Mouse (Mus musculus): ENCODE data around the gene Slc24a3.

Gene Slc24a3

DNA sequence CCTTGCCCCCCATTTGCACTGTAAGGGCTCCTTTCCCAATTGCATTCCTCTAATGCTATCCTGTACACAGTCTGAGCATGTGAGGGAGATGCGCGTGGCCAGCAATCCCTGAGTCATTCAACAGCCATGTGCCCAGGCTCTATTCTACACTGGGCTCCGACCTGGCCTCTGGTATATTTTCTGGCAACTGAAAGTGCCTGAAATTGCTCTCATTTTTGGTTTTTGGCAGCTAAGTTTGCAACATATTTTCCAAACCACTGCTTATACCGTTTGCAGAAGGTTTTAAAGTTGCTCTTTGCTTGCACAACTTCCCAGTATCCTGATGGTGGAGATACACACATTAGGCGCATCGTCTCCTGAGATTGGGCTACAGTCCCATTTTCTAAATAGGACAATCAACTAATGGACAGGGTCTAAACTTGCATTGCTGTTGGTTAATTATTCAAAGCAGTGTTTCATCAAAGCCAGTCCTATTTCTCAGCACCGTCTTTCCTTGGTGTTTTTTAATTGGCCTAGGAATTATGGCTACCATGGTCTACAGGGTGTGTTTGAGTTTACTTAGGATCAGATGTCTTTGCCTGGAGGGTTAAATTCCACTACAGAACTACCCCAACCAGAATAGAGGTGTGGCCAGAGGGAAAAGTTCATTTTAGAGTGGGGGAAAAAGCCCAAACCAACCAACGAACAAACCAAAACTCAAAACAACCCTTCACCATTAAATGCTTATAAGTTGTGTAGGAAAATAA is 46.7 kb downstream of the Slc24a3 start:
- no peak for DNase-seq

DNA sequence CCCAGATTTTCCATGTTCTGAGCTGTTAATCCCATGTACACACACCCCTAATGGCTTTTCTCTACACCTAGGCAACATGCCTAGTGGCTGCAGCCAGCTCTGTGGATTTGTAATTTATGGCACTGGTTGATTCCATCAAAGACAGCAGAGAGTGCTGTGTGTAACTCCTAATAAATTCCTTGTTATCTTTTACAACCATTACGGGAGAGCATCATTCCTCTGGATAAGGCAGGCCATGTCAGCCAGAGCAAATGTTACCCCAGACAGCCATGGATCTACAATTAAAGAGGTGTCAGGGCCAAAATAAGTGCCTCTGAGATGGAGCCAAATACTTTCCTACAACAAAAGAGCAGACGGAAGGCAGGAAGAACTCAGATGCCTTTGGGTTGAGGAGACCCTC is 49.0 kb downstream of the Slc24a3 start:
- DNase-seq, result no peak

DNA sequence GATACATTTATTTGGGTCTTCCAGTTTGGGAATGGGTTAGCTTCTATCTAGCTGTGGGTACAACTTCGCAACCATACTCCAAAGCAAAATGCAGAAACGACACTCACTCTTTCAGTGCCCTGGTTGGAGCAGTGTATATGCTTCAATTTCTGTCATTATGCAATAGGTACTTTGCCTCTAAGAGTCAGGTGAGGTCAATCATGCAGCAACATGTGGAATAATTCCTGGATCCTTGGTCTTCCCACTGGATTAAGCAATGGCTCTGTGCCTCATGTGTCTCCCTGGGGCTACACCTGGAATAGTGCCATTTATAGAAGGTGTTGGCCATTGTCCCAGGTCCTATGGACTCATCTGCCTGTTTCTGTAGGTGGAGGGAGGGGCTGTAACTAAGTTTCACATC is 49.9 kb downstream of the Slc24a3 start:
- no peak for DNase-seq

DNA sequence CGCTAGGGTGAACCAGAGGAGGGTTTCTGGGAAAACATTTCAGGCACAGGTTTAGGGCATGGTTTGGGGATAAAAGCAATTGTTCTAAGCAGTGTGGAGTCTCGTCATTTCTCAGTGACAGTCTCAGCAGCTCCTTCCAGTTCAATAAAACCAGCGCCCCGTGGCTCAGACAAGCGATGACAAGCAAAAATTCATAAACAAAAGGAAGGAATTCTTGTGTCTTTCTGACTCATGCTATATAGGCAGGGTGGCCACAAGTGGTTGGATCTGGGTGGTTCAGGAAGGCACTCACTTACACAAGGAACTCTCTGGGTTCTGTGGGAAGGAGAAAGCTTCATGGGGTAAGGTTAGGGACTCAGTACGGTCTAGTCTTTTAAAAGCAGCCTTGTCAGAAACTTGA is 51.7 kb downstream of the Slc24a3 start:
- no peak for DNase-seq

DNA sequence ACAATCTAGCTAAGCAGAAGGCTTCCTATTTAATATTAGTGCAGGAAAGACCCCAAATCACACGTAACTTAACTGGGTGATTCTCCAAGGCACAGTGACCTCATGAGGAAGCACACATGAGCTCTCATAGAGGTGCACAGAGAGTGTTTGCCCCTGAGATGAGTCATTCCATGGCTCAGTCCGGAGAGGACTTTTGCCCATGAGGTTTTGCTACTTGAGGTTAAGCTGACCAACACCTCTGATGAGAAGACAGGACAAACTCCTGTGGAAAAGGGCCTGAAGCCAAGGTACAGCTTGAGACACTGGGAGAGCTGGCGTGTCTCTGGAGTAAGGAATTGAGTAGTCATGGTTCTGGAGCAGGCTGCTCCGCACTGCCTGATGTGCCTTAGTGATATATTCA is 56.1 kb downstream of the Slc24a3 start:
- no peak for DNase-seq

DNA sequence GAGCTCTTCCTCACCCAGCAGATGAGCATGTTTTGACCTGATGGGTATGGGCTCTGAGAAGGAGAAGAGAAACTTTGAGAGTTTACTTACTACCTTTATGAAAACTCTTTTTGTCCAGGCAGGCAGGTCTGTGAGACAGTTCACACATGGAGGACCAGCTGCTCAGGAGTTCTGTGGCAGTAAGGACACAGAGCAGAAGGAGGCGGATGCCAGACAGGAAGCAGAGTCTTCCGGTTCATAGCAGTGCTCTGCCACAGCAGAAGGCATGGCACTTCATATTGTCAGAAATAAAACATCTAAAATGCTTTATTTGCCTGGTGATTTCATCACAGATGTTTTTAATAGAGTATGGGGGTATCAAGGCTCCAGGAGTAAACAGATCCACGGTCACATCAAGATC is 58.1 kb downstream of the Slc24a3 start:
- no peak for DNase-seq

DNA sequence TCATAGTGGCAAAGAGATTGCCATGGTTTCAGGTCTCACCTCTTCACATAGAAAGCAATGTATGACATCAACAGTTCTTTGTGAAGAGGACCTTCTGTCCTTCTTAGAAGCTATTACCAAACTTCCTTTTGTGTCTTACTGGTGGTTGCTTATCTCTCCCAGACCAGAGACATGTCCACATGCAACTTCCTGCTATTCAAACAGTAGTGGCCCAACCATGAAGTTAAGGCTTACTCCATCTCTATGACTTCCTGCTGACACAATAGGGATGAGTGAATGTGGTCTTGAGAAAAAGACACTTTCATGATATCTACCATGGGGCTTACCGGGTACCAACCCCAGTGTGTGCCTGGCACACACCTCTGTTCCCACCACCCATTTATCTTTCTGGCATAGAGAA is 58.5 kb downstream of the Slc24a3 start:
- no peak for DNase-seq

DNA sequence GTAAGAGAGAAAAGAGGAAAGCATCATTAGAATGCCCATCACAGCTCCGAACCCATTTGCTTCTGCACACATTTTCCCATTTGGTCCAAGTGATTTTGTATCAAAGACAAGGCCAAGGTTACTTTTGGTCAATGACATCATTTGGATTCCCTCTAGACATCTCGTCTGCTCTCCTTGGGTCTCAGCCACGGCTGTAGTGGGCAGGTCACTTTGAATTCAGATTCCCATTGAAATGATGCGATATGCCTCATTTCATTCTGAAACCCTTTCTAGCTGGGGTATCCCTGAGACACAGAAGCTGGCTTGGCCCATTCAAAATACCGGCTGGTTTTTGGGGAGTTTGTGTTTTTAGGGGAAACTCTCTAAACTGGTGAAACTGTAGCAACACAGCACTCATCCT is 59.8 kb downstream of the Slc24a3 start:
- no peak for DNase-seq

DNA sequence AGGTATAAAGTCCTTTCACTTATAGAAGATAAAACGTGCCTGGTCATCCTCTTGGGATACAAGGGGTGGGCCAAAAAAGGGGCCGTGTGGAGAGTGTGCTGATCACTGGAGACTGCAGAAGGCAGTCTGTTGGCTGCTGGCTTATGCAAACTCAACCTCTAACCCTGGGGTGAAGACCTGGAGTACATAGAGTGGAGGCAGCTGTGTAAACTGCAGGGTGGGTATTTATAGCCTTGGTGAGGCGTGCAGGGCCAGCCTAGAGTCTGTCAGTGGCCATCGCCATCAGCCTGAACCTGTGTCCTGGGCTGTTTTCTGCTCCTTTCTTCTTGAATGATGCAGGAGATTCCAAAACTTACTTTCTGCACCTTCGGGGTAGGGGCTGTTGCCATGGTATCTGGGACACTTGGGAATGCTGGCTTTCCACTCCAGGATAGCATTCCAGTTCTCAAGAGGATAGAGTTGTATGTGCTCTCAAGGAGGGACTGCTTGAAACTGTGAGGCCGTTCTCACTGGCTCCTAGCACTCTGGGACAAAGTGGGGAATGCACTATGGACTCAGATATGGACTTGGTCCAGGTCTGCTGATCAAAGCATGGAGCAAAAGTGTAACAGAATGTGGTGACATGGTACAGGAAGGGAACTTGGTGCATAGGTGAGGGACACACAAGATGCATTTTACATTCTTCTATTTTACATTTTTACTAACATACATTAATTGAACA is 65.4 kb downstream of the Slc24a3 start:
- DNase-seq, result peak; percentile 27

DNA sequence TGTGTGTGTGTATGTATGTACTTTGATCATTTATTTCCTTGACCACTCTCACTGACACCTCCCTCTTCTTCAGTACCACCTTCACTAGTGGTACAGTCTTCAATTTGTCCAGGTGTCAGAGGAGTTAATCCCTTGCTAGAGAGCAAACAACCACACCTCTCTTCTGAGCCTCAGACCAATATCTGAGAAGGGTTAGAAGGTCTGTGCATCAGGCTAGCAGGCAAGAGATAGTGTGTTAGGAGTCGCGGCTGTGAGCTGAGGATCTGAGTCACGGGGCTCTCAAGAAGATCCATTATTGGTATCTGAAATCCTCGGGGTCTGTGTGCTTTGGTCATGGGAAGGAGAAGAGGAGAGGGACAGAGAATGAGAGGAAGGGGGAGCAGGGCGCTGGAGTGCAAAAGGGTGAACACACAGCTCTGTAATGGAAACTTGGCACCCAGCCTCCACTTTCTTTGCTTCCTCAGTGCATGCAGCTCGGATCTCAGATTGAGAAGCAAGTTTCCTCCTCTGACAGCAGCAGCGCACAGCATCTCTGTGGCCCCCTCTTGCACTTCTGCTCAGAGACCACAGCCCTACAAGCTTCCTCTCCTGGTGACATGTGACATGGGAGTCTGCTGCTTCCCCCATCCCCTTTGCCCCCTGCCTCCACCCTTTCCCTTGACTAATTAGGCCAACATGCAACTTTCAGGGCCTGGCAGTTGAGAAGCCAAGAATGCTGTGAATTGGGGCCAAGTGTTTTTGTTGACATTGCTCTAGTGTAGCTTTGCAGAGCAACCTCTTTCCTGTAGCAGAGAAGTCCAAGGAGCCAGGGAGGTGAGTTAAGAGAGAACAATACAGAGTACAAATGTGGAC is 66.2 kb downstream of the Slc24a3 start:
- DNase-seq, result peak; percentile 47

DNA sequence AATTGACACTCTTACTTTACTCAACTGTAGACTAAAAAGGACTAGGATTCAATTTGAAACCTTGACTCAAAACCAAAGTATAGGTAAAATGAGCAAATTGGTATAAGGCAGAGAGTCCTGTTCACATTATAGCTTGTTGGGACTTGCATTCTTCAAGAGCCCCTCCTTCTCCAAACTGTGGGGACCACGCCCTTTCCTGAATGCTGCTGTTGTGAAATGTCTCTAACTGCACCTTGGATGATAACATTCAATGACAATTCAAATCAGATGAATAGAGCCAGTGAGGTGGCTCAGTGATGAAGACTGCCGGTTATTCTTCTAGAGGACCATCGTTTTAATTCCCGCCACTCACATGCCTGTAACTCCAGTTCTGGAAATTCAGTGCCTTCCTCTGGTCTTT is 78.8 kb downstream of the Slc24a3 start:
- DNase-seq, result no peak

DNA sequence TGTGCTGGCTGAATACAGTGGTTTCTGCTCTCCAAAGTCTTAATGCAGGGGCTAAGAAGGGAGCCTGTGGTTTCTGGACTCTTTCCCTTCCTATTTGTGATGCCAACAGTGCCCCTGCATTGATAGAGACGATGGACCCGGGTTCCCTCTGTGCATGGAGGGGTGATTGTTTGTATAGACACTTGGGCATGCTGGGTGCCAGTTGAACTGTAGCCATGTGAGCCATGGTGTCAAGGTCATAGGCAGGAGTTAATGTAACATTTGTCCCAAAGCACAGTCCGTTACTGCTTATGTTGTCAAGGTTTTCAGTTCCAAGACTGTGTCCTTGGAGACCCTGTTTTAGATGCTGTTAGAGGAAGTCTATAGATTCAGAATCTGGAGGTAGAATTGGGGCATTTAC is 80.6 kb downstream of the Slc24a3 start:
- no peak for DNase-seq

DNA sequence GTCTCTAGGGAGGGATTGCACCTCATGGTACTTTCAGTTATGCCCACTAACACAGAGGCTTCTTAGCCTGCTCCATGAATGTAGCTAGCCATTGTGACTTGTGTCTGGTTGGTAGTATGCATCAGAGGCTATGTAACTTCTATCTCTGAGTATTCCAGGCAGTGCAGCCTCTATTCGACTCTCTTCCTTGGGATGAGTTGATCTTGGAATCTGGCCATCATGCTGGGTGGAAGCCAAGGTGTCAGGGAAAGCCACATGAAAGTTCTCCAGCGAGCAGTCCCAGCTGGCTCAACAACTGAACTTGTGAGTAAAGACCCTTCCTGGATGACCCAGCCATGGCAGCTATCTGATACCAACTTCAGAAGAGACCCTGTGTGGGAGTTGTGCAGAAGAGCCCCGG is 89.8 kb downstream of the Slc24a3 start:
- peak; percentile 29 for DNase-seq

DNA sequence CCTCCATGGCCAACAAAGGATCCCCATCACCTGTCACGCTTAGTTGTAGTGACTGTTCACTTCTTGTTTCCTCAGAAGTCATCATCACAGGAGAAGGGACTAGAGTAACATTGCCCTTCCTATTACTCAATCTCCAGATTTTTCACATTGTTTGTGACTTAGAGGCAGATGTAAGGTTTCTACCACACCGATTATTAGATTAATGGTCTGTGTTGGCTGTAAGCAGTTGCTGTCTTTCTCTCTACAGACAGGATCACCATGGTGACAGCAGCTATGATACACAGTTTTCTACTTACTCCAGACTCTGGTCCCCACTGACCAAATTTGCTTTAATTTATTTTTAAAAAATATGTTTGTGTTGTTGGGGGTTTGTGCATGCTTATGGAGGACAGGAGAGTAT is 90.3 kb downstream of the Slc24a3 start:
- DNase-seq, result no peak

DNA sequence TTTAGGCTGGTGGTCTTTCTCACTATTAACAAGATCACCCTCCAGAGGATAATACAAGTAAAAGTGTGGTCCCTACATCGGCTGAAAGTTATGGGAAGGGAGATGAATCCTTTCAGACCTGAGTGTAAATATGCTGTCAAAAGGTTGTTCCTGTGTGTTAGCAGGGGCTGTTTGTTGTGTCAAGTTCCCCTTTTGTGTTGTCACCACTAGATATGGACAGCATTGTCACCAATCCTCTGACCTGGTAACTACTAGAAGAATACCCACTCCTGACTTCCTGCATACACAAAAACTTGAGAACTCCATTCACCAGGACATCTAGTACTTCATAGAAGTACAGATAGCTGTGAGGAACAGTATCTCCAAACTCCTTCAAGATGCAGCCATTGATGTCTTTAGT is 93.0 kb downstream of the Slc24a3 start:
- DNase-seq, result no peak

DNA sequence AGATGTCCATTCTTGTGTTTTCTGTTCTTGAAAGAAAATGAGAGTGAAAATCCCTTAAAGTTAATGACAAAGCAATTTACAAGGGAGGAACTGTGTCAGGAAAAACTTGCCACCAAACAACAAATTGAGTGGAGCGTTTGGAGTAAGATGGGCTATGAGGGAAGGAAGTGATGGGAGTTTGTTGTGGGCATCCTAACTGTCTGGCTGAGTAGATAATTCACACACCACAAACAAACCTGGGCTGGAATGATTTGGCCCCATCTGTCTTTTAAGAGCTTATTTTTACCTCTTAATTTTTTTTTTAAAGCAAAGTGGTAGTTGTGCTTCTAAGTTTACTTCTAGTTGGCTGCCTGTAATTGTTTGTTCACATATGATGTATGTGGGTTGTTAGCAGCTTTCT is 94.6 kb downstream of the Slc24a3 start:
- DNase-seq, result no peak

DNA sequence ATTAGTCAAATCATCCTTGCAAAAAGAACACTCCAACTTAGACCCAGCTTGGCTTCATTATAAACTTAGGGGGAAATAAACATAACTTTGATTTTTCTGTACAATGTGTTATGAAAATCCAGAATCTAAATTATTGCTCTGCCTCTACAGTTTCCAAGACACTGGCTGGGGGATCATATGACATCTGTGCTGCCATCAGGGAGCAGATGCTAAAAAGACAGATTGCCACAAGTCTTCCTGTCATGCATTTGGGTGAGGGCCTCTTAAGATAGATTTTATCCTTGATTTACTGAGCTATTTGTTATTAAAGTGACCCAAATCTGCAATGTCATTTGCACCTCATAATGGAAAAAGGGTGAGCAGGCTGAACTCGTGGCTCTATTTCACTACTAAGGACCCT is 99.2 kb downstream of the Slc24a3 start:
- DNase-seq, result no peak

DNA sequence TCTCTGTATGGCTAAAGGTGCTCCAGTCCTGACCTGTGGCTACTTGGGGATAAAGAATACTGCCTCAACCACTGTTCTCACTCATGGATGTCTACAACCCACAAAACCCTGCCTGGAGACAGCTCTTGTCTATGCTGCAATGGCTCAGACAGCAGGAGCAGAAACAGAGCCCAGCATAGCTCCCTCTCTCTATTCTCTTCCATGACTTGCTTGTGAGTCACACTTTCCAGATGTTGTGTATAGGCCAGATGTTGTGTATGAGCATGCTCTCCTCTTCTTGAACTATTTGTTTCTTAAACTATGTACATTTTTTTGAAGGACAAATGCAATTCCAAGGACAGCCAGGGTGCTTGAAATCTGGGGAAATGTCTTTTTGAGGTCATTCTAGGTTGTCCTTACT is 101.4 kb downstream of the Slc24a3 start:
- no peak for DNase-seq

DNA sequence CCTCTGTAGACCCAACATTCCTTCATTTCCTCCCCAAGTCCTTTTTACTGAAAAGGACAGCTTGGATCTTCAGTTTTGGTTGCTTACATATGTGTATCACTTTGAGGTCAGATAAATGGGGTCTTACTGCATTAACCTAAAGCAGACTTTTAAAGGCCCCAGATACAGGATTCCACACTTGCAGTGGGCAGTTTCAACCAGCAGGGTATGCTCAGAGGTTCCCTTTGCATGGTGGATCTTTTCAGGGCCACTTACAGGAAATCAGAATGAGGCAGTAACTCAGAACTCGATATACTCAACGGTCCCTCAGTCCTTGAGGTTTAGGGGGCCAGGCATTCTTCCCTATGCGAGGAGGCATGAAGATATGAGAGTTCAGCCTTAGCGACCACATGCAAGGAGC is 101.9 kb downstream of the Slc24a3 start:
- DNase-seq, result no peak

DNA sequence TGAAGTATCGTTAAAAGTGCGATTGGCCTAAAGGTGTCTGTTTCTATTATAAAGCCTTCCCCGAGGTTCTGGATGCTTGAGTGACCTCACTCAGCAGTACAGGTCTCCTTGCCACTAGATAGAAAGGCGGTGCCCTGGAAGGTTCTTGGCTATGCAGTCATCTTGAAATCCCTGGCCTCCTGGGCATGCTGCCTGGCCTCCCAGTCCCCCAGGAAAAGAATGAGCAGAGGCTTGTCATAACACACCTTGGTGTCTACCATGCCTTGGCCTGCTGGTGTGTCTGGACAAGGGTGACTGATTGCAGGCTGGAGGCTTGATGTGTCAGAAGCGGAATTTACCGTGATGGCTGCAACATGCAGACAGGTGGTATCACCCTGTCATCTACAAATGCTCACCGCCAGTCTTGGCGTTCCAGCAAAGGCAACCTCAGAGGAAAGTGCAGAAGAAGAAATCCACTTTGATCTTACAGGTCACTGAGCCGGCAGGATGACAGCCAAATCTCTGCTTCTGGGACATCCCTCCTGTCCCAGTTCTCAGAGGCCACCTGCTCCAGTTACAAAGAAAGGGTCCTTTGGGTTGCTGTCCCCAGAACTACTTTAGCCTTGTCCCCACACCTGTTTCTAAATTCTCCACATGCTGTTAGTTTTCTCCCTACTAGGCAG is 106.6 kb downstream of the Slc24a3 start:
- DNase-seq, result no peak

DNA sequence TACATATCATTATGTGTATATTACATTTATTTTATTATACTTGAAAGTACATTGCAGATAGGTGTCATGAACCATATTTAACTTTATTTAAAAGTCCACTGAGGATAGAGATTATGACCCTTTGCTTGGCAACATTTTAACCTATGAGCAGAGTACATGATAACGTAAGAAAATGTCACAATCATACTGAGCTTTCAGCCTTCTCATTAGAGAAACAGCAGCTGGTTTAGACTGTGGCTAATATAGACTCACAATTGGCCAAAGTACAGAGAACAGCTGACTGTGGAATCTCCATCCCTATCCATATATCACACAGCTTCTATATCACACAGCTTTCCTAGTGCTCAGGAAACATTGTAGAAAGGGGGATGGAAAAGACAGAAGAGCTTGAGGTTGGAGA is 111.8 kb downstream of the Slc24a3 start:
- DNase-seq, result no peak

DNA sequence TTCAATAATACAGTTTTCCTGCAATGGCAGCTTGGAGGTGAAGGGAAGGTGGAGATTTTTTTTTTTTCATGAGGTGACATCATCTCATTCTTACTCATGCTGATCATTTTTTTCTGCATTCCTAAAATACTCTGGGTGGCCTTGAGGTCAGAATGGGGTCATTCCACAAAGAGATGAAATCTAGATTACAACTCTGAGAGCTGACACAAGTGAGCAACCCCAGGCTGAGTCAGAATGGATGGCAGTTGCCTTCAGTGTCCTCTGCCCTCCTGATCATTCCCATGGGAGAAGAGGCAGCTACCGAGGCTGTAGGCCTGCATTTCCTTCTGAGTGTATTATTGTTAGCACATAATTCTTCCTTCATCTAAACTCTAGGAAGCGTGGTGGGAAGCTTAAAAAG is 116.2 kb downstream of the Slc24a3 start:
- peak; percentile 21 for DNase-seq

DNA sequence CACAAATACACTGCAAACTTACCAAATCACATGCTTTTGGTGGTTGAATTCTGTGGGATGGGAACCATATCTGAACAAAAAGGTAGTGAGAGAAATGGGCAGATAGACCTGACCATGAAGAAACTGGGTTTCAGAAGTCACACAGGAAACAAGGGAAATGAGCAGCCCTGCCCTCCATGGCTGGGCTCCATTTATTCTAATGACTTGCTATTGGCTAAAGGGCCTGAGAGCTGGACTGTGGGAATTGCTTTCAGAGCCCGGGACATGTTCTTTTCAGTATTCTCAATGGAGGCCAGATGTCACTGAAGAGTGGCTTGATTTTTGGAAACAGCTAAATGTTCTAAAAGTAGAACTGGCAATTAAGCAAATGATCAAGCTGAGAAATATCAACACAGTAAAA is 120.9 kb downstream of the Slc24a3 start:
- no peak for DNase-seq

Data from kidney, adult 11 months (tissue).